Mouse (Mus musculus) adrenal gland, adult (tissue): ENCODE results near the gene Dscam.

Experiments used
- DNase-seq, 2 experiments: peaks; one replicate each; pipeline ENCODE4 v3.0.0; 2022 to 2023; ENCODE audit warnings: low spot score in 1 of 2; ENCODE audit not compliant: inconsistent age in 2 of 2

Gene Dscam

DNA sequence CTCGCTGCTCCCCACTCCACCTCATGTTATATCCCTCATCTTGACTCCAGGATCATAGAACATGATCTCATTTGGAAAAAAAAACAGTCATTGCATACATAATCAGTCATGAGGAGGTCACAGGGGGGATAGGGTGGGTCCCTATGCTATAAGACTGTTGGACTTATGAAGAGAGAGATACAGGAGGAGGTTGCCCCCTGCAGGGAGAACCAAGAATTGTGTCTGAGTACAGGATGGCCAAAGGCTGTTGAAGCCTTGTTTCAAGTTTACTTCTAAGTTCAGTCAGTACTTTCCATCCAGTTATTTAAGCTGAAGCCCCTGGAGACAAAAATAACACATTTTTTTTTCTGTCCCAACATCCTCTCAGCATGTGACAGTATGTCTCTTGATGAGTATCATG lies 559.7 kb downstream of the Dscam start:
- peak; percentile 19 to 82 for DNase-seq

DNA sequence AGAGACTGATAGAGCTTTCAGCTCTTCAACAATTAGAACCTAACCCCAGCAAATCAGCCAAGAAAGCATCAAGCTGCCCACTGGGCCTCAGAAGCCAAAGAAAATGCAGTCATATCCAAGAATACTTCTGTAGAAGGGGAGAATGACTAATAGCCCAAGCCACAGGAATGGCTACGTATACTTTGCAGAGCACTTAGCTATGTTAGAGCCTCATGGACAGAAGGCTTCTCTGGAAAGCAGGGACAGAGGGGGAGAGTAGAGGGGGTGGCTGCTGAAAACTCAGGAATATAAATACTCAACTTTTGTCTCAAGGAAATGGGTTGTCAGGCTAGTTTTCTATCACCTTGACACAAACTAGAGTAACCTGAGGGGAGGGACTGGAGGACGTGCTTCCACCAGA lies 568.3 kb downstream of the Dscam start:
- no peak for DNase-seq

DNA sequence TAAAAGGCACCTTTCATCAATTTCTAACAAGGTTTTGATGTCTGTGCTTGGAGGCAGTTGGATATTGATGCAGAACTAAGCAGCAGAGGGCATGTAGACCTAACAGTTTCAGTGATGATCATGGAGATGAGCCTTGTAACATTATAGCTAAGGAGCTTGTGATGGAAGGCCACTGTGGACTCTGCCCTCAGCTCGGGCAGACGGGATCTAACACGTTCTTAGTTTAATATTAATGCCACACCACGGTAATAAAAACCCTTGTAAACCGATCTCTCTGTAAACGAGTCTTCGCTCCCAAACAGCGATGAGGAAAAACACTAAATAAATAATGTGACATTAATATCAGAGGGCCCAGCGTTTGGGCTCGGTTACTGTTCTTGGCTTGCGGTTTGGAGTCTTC lies 569.8 kb downstream of the Dscam start:
- DNase-seq, result no peak

DNA sequence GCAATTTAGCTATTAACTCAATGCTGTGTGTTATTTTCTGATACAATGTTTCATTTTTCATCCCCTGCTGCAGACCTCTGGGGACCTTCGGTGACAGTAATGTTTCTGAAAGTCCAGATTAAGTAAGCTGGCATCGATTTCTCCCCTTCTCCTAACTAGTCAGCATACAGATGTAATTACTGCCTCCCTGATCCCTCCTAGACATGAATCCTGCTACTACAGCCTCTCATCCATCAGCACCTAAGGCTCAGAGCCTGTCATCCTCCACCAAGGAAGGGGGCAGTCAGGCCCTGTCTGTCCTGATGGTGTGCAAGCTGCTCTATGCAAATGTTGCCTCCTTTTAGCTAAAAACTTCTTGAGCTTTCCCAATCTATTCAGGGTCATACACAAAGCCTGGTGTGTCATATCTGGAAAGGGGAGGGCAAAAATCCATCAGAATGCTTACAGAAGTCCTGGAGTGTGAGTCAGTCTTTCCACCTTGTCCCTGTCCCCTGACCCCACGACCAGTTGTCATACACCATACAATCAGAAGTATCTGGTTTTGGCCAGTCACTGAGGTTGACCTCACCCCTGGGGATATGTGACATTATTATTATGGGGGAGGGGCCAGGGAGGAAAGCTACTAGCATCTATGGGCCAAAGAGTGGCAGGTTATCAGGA lies 571.0 kb downstream of the Dscam start:
- peak in 1 of 2 experiments; percentile 84 for DNase-seq

DNA sequence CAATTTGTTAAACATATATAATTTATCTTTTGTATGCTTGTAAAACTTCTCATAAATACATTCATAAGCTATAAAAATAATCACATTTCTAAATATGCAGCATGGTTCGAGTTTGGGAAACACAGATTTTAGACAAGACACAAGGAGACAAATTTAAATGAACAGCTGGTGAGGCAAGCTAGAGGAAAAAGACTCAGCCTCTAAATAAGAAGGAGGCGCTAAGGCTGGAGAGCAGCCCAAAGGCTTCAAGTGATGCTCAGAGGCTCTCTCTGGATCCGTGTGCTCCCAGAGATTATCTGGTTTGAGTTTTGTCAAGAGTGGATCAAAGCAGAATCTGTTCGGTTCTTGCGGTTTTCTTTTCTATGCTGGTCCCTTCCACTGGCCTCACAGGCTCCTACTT lies 594.7 kb downstream of the Dscam start:
- no peak for DNase-seq

DNA sequence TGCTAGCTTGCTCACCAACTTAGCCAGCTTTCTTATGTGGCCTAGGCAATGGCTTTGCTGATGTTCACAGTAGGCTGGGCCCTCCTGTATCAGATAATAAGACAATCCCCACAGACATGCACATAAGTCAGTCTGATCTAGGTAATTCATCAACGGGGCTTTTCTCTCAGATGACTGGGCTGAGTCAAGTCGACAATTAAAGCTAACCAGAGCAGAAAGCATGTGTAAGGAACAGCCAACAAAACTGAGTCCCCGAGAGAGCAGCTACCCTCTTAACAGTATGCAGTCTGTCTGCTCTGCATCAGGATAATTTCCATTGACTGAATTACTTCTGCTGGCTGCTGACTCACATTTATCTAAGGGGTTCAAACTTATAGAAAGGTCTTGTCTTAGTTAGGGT lies 603.1 kb downstream of the Dscam start:
- no peak for DNase-seq

DNA sequence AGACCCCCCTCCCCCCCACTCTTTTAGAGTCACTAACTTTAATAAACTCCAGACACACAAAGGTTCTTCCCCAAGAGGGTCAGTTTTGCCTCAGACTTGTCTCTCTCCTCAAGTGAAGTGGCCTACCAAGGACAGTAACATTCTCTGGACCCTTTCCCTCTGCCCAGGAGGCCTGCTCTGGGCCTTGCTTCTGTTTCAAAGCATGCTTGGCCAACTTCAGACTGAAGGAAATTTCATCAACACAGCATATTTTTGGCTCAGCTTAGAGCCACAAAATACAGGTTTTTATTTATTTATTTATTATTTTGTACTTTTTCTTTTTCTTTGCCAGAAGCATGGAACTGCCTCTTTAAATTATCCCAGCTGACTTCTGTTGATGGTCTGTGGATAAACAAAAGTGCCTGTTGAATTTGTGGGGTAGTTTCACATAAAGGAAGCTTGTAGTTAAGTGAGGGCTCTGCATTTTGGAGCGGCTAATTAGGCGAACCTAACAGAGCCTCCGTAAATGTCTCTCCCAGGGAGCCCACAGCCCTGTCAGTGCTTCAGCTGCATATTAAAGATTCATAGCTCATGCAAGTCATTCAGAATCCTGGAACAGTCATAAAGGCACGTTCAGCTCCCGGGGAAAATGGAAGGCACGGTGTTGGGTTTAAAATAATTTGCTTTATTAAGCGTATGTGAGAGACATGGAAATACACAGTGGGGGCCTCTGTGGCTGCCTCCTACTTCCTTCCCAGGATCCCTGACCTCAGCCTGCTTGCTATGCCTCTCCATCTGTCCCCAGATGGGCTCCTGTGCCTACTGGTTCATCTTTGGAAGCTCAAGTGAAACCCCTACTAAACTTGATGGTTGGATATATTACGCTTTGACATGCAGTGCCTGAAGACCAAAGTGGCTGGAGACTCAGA lies 606.9 kb downstream of the Dscam start:
- no peak for DNase-seq

DNA sequence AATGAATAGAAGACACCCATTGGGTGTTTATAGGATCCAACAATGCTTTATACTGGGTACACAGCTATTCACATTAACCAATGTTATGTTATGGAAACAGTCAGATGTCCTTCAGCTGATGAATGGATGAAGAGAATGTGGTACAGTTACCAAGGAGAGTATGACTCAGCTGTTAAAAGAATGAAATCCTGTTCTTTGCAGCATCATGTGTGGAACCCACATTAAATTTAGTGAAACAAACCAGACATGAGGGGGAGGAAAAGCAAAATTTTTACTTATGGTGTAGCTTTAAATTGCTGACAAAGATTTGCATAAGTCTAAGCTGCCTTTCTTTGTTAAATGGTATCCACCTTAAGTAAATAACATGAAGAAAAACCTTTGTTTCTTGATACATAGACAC lies 610.8 kb downstream of the Dscam start:
- DNase-seq, result no peak

DNA sequence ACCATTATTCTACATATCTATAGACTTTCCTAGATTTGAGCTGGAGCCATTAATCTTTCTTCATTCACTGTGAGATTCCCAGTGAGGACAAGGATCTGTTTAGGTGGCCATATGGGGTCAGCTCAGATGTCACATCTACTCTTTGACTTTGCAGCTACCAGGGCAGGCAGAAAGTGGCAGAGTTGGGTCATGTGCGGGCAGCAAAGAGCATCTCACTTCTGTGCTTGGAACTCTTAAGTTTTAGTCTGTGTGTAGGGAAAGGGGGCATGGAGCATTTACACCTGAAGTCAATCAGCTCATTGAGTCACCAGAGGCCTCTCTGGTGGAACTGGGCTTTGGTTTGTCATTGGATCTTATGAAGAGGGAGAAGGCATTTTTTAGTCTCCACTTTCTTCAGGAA lies 612.2 kb downstream of the Dscam start:
- DNase-seq, result no peak

DNA sequence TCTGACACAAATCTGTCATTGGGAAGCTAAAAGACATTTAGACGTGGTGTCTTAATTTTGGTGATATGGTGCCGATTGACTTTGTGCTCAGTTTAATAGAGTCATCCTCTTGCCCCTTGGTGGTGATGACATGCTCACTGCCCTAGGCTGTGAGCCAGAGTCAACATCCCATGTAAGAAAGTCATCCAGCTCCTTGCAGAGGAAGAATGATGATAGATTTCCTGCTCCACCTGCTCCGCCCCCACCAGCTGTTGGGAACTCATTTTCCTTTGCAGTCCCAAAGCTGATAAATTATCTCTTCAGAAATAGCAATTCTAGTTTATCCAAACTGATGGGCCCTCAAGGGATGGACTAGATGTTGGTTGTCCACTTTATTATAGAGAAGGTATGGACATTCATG lies 613.9 kb downstream of the Dscam start:
- no peak for DNase-seq

DNA sequence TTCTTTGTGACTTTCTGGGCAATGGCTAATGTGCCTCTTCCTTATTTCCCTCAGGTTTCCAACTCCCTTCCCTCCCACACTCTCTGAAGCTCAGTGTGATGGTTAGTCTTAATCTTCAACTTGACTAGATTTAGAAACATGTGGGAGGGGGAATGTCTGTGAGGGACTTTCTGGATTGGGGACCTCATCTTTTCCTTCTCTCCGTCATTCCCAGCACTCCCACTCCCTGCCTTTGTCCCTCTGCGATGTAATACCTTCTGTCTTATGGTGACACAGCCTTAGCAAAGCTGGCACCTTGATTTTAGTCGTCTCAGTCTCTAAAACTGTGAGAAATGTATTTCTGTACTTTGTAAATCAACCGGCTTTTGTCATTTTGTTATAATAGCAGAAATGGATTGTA lies 615.1 kb downstream of the Dscam start:
- no peak for DNase-seq

DNA sequence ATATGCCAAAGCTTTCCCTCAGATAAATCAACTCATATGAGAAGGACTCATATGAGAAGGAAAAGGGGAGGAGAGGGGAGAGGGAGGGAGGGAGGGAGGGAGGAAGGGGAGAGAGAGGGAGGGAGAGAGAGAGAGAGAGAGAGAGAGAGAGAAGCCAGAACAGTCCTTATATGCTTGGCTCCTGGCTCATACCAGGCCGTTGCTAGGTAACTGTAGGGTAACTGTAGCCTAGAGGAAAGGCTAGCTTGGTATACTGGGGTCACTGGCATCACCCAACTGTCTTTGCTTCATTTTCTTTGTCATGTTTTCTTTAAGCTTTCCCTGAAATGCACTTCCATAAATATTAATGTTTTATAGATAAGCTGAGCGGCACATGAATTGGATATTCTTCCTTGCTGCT lies 617.9 kb downstream of the Dscam start:
- DNase-seq, result no peak

DNA sequence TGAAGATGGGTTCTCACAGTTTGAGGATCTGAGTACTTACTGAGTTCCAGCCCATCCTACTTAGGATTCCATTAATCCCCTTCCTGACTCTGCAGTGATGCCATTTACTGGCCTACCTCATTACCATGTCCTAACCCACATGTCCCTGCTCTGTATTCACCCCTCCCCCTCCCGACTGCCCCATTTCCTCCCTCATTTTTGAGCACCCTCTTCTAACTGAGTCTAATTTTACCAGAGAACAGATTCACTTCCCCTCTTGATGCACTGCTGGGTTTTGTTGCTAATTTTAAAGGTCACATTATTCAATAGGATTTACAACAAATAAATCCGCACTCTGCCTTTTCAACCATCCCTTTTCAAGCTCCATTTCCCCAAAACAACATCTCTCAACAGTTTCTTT lies 629.5 kb downstream of the Dscam start:
- peak in 1 of 2 experiments; percentile 24 for DNase-seq
